Mouse (Mus musculus) thymus, postnatal 4 days (tissue): ENCODE data around the gene Padi1.

Source experiments
- DNase-seq: peaks from one replicate; pipeline ENCODE4 v3.0.0; 2021

The Padi1 gene

DNA sequence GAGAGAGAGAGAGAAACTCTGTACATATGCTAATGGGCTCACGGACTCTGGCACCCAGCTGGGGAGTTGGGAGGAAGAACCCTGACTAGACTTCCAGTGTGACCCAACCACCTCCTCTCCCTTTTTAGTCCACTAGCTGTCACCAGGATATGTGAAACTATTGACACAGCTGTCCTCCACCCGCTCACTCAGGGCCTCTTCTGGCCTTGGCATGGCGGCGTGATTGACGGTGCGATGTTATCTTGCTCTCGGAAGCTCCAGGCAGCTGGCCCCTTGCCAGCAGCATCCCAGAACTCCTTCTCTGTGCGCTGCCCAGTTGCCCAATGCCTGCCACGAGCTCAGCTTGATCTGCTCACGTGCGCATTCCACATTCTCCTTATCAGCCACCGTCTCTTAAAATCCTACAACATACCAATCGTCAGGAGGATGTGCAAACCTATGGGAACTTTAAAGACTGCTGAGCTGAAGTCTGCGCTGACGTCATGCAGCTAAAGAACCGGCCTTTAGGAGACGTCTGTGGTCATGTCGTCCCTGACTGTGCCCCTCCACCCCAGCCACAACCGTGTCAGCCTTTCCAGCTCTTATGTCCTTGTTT is 65.7 kb downstream of the Padi1 start:
- DNase-seq, result no peak

DNA sequence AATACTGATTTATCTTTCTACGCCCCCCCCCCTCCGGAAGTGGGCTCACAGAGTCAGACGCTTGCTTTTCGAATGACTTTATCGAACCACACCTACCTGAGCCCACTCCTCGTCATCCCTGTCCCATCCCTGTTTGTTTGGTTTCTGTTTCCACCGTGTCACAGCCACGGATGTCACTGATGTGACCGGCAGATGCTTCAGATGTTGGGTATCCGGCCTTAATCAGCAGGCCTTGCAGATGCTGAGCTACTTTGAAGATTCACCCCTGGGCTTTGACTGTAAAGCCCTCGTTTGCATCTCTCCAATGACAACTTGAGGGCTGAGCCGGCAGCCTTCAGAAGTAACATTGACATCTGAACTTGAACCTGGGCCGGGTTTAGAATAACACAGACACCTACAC is 69.0 kb downstream of the Padi1 start:
- no peak for DNase-seq

DNA sequence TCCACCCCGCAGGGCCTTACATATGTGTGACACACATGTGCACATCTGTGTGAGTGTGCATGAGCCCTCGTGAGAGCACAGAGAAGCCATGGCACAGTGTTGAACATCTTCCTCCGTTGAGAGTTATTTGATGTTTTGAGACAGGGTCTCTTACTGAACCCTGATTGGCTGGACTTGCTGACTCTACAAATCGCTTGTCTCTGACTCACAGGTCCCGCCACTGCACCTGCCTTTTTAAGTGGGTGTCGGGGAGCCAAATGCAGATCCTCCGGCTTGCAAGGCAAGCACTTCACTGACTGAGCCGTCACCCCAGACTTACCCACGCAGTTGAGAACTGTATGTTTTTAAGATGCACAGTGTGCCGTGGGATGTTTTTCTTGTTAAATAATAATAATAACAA is 69.7 kb downstream of the Padi1 start:
- DNase-seq, result peak; percentile 62

DNA sequence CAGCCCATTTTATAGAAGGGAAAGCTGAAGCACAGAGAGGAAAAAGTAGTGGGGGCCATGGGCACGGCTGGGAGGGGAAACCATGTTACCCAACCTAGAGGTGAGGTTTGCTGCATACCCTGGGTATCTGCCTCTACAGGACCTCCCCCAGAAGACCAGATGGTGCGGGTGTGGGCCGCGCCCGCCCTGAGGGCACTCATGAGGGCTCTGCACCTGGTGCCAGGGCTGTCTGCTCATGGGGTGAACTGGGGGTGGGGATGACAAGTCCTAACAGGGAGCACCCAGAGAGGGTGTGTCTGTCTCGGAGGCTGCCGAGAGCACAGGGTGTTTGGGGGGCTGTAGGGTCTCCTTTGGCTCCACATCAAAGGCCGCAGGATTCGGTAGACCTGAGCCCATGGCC is 70.7 kb downstream of the Padi1 start:
- DNase-seq, result peak; percentile 63

DNA sequence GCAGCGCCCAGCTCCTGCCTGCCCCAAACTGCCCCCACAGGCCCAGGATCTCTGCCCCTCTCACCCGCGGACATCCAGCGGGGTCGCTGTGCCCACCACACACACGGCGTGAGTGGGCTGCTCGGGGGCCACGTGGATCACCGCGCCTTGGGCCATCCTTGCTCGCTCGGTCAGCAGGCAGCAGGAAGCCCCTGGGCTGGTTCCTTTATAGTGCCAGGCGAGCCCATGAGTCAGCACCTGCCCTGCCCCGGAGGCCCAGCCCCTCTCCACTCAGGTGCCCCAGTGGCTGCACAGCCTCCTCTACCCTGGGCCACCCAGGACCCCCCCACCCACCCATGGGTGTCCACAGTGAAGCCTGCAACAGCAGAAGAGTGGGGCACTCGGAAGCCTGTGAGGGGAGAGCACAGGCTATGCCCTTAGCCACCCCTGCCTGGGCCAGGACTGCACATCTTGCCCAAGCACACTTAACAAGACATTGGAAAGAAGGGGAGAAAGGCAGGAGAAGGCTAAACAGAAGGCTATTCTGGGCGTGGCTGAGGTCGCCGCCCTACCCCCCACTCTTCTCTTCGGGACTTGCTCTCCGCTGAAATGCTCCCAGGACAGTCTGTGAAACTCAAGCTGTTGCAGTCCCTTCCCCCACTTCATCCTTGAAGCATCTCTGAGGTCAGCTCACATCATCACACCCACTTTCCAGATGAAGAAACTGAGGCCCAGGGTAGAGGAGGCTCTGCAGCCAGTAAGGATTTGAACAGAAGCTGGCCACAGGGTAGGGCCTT is 71.4 kb downstream of the Padi1 start, which contains the start of gene Padi4:
Padi4 (minus strand) TSS at position 212 of the 776 bp plus-strand sequence.
- DNase-seq, result no peak

DNA sequence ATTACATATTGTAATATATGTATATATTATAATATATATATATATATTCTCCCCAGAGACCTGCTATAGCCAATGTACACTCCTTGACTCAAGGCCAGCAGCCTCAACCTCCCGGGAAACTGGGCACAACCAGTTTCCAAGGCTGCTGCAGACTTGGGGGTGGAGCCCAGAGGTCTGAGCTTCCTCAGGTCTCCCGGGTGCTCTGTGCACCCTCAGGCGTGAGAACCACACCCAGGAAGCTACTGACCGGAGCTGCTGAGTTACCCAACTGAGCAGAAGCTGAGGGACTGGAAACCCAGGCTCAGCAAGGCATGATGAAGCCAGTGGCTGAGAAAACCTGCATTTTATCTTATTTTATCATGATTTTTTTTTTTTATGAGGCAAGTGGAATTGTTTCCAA is 74.5 kb downstream of the Padi1 start:
- no peak for DNase-seq

DNA sequence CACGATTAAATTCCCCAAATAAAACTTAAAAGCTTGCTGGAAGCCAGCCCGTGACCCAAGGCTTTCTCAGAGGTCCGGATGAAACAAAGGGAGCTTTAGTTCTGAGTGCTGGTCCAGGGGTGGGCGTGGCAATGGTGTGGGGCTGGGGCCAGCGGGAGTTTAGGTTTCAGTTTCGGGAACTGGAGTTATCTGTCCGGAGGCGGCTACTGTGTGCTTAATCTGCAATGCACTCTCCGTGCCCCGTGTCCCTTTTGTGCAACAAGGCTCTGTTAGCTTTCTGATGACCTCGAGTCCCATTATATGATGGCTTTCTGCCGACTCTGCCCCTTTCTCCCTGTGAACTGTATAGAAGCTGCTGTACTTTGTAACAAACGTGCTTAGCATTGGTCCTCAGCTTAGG is 75.1 kb downstream of the Padi1 start:
- DNase-seq, result no peak

DNA sequence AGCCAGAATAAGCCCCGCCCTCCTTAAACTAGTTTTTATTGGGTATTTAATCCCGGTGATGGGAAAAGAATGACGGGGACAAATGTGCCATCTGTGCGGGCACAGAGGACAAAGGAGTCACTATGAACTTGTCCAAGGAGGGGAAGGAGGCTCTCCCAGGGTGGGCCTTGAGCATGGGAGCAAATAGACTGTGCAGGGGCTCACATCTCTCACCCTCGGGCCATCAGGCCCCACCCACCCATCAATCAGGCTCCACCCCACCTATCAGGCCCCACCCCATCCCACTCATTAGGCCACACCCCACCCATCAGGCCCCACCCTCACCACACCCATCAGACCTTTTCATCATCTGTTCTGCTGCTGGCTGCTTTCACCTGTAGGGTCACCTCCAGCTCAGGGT is 76.6 kb downstream of the Padi1 start:
- no peak for DNase-seq

DNA sequence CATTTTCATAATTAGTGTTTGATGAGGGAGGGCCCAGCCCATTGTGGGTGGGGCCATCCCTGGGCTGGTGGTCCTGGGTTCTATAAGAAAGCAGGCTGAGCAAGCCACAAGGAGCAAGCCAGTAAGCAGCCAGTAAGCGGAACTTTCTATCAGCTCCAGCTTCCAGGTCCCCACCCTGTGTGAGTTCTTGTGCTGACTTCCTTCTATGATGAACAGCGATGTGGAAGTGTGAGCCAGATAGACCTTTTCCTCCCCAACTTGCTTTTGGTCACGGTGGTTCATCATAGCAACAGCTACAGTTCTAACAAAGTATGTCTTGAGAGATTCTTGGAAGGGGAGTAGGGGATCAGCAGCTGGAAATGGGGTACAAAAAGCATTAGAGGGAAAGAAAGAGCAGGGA is 79.6 kb downstream of the Padi1 start:
- no peak for DNase-seq

DNA sequence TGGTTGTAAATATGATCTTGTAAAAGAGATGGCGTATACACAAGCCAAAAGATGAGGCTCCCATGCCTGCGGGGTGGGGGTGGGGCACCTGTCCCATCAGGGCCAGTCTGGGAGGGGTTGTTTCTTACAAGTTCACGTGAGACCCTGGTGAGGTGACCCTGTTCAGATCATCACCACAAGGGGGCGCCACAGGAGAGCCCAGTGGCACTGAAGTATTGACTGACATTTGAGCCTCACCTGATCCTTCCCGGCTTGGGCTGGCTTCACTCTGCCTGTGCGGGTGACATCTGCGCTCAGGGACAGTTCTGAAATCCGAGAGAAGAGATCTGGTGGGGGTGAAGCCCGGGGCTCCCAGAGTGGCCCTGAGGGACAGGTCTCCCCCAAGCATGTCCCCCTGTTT is 82.4 kb downstream of the Padi1 start:
- DNase-seq, result peak; percentile 93
